Mouse (Mus musculus) left cerebral cortex, postnatal 25 days (tissue): ENCODE results near the gene Anapc16. TPM values are rescaled to one million over a fixed set of nuclear protein-coding genes. Genes with fewer than 3 reads are reported as not detected.
"Not testable (repeated sequence)": the region's sequence is repeated elsewhere in the genome, so short reads cannot be mapped to it uniquely, and the experiment has no call there.

Source experiments
- DNase-seq, 2 experiments: peaks; one replicate each; pipeline ENCODE4 v3.0.0; 2022; ENCODE audit warnings: low spot score in 2 of 2, mixed read lengths in 1 of 2
- intact Hi-C: fragments of 180-260 bp; cut with DNase I; formaldehyde crosslinking; loops from one replicate; pipeline ENCODE4 v1.15.1; 2025
- total RNA-seq, 2 experiments: library from RNA; stranded (reverse); gene quantifications; 2 replicates each; pipeline ENCODE4 v1.2.3; 2021

Gene Anapc16
- total RNA-seq, 2 experiments from 2014 or later = 62.9 to 63.5 TPM

GRCm38 (mm10) chr10:60003213-60003752, 348 bp upstream of the Anapc16 start:
- no peak for DNase-seq
- intact Hi-C loops = loop anchor here (2.0 to 10.0 kb wide), 6 partner anchors 50 to 242 kb away; partner anchors contain the start of gene Spock2

GRCm38 (mm10) chr10:60002203-60002602, 732 bp downstream of the Anapc16 start:
- intact Hi-C loops = loop anchor here (2.0 to 10.0 kb wide), 6 partner anchors 49 to 243 kb away; partner anchors contain the start of gene Spock2
- DNase-seq = peak; percentile 17 to 26

GRCm38 (mm10) chr10:60001663-60002062, 1.3 kb downstream of the Anapc16 start:
- intact Hi-C loops = loop anchor here (2.0 to 10.0 kb wide), 6 partner anchors 49 to 243 kb away; partner anchors contain the start of gene Spock2
- DNase-seq = not testable (repeated sequence)

- DNase-seq = no peak
- intact Hi-C loops = no loop called here
Observed at GRCm38 (mm10) chr10:59999057-59999456, 3.9 kb downstream of the Anapc16 start.

GRCm38 (mm10) chr10:59997591-59997990, 5.3 kb downstream of the Anapc16 start:
- DNase-seq = peak; percentile 70 to 78
- intact Hi-C loops = no loop called here

GRCm38 (mm10) chr10:59995889-59996288, 7.0 kb downstream of the Anapc16 start:
- intact Hi-C loops = no loop called here
- DNase-seq = no peak

- DNase-seq, intact Hi-C loops: not testable (repeated sequence)
Observed at GRCm38 (mm10) chr10:59993813-59994212, 9.1 kb downstream of the Anapc16 start.

- intact Hi-C loops = no loop called here
- no peak for DNase-seq
Observed at GRCm38 (mm10) chr10:59992024-59992423, 10.9 kb downstream of the Anapc16 start.

- intact Hi-C loops = no loop called here
- DNase-seq = no peak
Observed at GRCm38 (mm10) chr10:59991262-59991880, 11.6 kb downstream of the Anapc16 start.

GRCm38 (mm10) chr10:59990393-59990792, 12.5 kb downstream of the Anapc16 start:
- intact Hi-C loops = no loop called here
- DNase-seq = no peak

- DNase-seq = no peak
- intact Hi-C loops = no loop called here
Observed at GRCm38 (mm10) chr10:59988036-59988435, 14.9 kb downstream of the Anapc16 start.

- intact Hi-C loops = no loop called here
- no peak for DNase-seq
Observed at GRCm38 (mm10) chr10:59982379-59982873, 20.5 kb downstream of the Anapc16 start.

- no peak for DNase-seq
- intact Hi-C loops = no loop called here
Observed at GRCm38 (mm10) chr10:59981792-59982191, 21.1 kb downstream of the Anapc16 start.

- DNase-seq = no peak
- intact Hi-C loops = no loop called here
Observed at GRCm38 (mm10) chr10:59981336-59981735, 21.6 kb downstream of the Anapc16 start.

- DNase-seq = peak in 1 of 2 experiments; percentile 45
- intact Hi-C loops = no loop called here
Observed at GRCm38 (mm10) chr10:59980815-59981244, 22.1 kb downstream of the Anapc16 start.

GRCm38 (mm10) chr10:59978873-59979743, 23.8 kb downstream of the Anapc16 start:
- DNase-seq = peak in 1 of 2 experiments; percentile 33
- intact Hi-C loops = no loop called here

- no peak for DNase-seq
- intact Hi-C loops = no loop called here
Observed at GRCm38 (mm10) chr10:59978401-59978800, 24.5 kb downstream of the Anapc16 start.

GRCm38 (mm10) chr10:59977715-59978343, 25.1 kb downstream of the Anapc16 start:
- DNase-seq = peak in 1 of 2 experiments; percentile 57

GRCm38 (mm10) chr10:59977141-59977540, 25.8 kb downstream of the Anapc16 start:
- intact Hi-C loops = no loop called here
- DNase-seq = no peak

More at GRCm38 (mm10) chr10:59977715-59978343, 25.1 kb downstream of the Anapc16 start:
- intact Hi-C loops = no loop called here

- DNase-seq = no peak
- intact Hi-C loops = no loop called here
Observed at GRCm38 (mm10) chr10:59974786-59975185, 28.1 kb downstream of the Anapc16 start.
